Mouse (Mus musculus) olfactory bulb, adult 2 months (tissue): ENCODE results near the gene Vmn1r86. TPM values are rescaled to one million over a fixed set of nuclear protein-coding genes. Genes with fewer than 3 reads are reported as not detected.
A peak's percentile ranks its signal among the peaks of the same experiment; 100 is the strongest.

Experiments
- H3K27ac ChIP-seq: fragments of 200-500 bp; 2 replicates; pipeline ENCODE4 v1.5.1; 2012; ENCODE audit warnings: low read depth, low read length; ENCODE audit not compliant: insufficient read depth
- H3K4me1 ChIP-seq: fragments of 200-500 bp; 2 replicates; pipeline ENCODE4 v1.6.1; 2012; ENCODE audit warnings: low read length; ENCODE audit not compliant: control insufficient read depth, insufficient read depth
- H3K4me3 ChIP-seq: fragments of 200-500 bp; 2 replicates; pipeline ENCODE4 v1.5.1; 2012; ENCODE audit warnings: mild to moderate bottlenecking, low read depth, low read length, moderate library complexity; ENCODE audit not compliant: insufficient read depth
- CTCF ChIP-seq: fragments of 200-500 bp; IDR thresholded peaks from 2 replicates; pipeline ENCODE4 v1.5.1; 2012; ENCODE audit warnings: low read depth, mild to moderate bottlenecking, low read length, moderate library complexity; ENCODE audit not compliant: insufficient read depth
- POLR2A ChIP-seq: fragments of 200-500 bp; IDR thresholded peaks from 2 replicates; pipeline ENCODE4 v1.6.1; 2012; ENCODE audit warnings: mild to moderate bottlenecking, low read depth, low read length, moderate library complexity; ENCODE audit not compliant: insufficient read depth
- WGBS: fragments of 180-500 bp; shearing (Covaris S2); methylation state at CpG from one replicate; pipeline ENCODE4 v1.1.7; 2018; 5-methylcytosine and 5-hydroxymethylcytosine counted together
- polyA plus RNA-seq: library from polyadenylated mRNA; stranded (reverse); fragments of >200 nt; gene quantifications from 2 replicates; pipeline ENCODE4 v1.2.4, GENCODE M21; 2012; ENCODE audit warnings: low replicate concordance; ENCODE audit not compliant: missing spikeins, insufficient read depth, insufficient read length

Vmn1r86 gene
- polyA plus RNA-seq, 1 experiment, result not detected

DNA sequence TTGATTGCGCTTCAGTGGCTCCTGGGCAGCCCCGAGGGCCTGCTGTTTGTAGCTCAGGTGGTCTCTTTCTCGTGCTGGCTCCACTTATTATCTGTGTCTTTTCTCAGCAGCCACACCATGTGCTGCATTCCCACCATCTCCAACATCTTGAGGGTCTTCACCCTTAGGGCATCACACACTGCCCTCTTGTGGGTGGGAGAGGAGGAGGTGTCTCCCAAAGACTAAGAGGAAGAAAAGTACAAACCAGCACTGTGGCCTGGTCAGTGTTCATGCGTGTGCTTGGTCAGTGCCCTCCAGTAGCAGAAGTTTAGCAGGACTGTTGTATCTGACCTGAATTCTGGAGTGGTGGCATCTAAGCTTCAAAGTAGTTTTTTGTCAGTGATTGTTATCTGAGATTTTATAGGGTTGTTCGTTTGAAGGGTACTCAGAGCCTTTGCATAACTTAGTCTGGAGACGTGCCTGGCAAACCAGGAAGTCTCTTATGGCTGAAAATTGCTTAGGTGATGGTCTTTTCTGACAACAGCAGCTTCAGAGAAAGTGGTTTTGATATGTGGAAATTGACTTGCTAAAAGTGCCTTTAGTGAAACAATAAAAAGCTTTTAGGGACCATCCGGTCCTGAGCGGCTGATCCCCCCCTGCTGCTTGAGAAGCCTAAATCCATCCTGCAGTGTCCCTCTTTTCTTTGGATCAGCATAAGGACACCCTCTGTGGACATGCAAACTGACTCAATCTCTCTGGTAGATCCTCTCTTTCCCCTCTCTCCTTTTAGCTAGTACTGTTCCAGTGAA is 62.6 kb downstream of the Vmn1r86 start:
- TF ChIP-seq CTCF (no peak), POLR2A (no peak)
- Histone ChIP-seq H3K4me1 (no peaks in the 10 kb centered on the region), H3K4me3 (no peak overlapping the region), H3K27ac (no peak overlapping the region)
- 57% methylated on average over 8 of the region's 8 CpGs for WGBS

DNA sequence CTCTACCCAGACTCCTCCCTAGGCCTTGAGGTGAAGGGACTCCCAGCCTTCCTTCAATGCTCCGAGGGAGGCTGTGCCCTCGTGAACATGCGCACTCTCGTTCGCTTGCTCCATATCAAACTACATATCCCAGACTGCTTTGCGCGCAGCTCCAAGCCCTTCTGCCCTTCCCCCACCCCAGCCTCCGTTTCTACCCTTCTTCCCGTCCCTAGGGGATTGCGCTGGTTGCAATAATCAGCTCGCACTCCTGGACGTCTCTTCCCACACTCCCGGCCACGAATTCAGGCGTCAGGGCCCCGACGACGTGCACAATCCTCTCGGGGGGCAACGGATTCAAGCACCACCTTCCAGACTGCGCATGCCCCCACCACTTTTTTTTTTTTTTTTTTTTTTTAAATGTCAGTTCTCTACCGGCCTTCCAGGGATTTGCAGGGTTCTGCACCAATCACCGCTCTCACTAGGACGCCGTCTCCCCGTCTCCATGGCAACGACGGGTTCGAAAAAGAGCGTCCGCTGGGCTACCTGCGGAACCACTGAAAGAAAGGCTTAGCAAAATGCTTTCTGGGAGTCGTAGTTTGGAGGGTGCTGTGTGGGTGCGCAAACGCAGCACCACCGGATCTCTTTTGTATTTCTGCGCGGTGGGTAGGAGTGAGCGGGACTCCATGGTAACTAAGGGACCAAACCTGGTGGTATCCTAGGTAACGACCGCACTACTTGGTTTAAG is 65.3 kb downstream of the Vmn1r86 start, which contains the start of gene Mzf1:
Gene Mzf1 (minus strand): TSS at position 478 of the 724 bp plus-strand sequence.
- under 1% methylated on average over 41 of the region's 41 CpGs for WGBS
- Histone ChIP-seq H3K4me1 (no peaks in the 10 kb centered on the region), H3K27ac (peak within 1 kb of the TSS; percentile 98), H3K4me3 (peak within 1 kb of the TSS; percentile 83)
- TF ChIP-seq POLR2A (peak; percentile 40), CTCF (no peak)

DNA sequence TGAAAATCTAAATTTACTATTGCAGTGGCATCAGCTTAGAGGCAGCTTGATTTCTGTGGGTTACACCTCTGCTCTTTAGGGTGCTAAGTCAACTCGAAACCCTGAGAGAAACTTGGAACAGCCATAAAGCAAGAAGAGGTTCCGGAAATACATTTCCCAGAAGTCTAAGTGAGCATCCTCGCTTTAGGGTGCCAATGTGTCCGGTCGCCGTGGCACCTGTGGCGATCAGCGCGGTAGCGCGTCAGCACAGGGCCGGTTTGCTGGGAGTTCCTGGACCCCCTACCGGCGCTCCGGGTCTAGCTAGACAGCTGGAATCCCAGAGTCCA is 65.8 kb downstream of the Vmn1r86 start:
- Histone ChIP-seq H3K4me1 (no peaks in the 10 kb centered on the region), H3K27ac (peak overlapping the region; percentile 98), H3K4me3 (peak overlapping the region; percentile 83)
- under 1% methylated on average over 15 of the region's 15 CpGs for WGBS
- TF ChIP-seq POLR2A, result 0 out of 2 replicates have a peak, but pooled peaks have one; percentile 44
- no peak for TF ChIP-seq CTCF

DNA sequence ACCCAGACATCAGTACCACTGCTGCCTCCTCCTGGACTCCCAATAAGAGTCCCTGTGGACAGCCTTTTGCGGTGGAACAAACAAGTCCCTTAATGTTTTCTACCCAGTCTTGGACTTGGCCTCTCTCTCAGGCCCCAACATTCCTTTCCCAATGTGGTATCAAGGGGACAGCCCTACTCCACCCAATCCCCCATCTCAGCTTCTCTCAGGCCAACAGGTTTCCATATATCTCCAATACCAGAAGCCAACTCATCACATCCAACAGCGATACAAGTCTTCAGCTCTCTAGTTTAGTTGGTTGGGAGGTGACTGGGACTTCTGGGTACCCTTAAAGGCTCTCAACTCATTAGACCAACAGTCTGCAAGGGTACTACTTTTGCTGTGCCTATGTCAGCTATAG is 66.2 kb downstream of the Vmn1r86 start:
- WGBS, result 95% methylated on average over 2 of the region's 2 CpGs
- no peak overlapping the region for H3K27ac ChIP-seq
- TF ChIP-seq POLR2A (no peak), CTCF (no peak)

DNA sequence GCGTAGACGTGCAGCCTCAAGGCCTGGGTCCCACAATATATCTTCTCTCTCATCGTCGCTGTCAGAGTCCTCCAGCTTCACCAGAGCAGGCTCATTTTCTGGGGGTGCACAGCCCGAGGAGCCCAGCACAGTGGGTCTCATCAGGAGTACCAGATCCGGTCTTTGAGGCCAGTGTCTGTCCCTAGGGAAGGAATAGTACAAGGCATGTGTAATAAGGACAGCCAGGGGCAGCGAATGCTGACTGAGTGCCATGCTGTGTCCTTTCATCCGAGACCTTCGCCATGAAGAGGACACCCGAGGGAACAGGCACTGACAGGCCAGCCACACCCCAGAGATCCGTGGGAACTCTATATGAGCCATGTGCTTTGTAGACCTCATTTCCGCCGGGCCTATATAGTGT is 66.7 kb downstream of the Vmn1r86 start:
- no peak overlapping the region for H3K4me3 ChIP-seq
- H3K27ac ChIP-seq, result no peak overlapping the region
- no peaks in the 10 kb centered on the region for H3K4me1 ChIP-seq
- WGBS, result 88% methylated on average over 13 of the region's 13 CpGs
- no peak for TF ChIP-seq CTCF
- TF ChIP-seq POLR2A, result no peak

More for the DNA sequence above, 66.2 kb downstream of the Vmn1r86 start:
- H3K4me3 ChIP-seq, result no peak overlapping the region
- no peaks in the 10 kb centered on the region for H3K4me1 ChIP-seq

Other genes starting within 250 kb of the Vmn1r86 start
- gene Zfp128, start 238.7 kb downstream of the Vmn1r86 start, polyA plus RNA-seq, result not detected in 2 replicates
- not detected in 2 replicates for gene Zscan22, start 222.1 kb downstream of the Vmn1r86 start, polyA plus RNA-seq
- gene Rps5, start 197.6 kb downstream of the Vmn1r86 start, polyA plus RNA-seq, result 651 TPM in 1 of 2 replicates, not detected in the other
- not detected in 2 replicates for gene Rnf225, start 192.5 kb downstream of the Vmn1r86 start, polyA plus RNA-seq
- gene Zfp324, start 154.1 kb downstream of the Vmn1r86 start, polyA plus RNA-seq, result not detected in 2 replicates
- gene Zfp446, start 142.1 kb downstream of the Vmn1r86 start, polyA plus RNA-seq, result not detected in 2 replicates
- not detected in 2 replicates for gene Slc27a5, start 121.7 kb downstream of the Vmn1r86 start, polyA plus RNA-seq
- 700 TPM in 1 of 2 replicates, not detected in the other for gene Trim28, start 120.8 kb downstream of the Vmn1r86 start, polyA plus RNA-seq
- gene Zbtb45, start 109.9 kb downstream of the Vmn1r86 start, polyA plus RNA-seq, result not detected in 2 replicates
- gene Chmp2a, start 85.1 kb downstream of the Vmn1r86 start, polyA plus RNA-seq, result not detected in 2 replicates
- gene Ube2m, start 81.6 kb downstream of the Vmn1r86 start, polyA plus RNA-seq, result 648 TPM in 1 of 2 replicates, not detected in the other
- gene Mzf1, start 65.2 kb downstream of the Vmn1r86 start, polyA plus RNA-seq, result not detected in 2 replicates
- not detected in 2 replicates for gene Vmn1r85, start 24.7 kb downstream of the Vmn1r86 start, polyA plus RNA-seq
- gene Vmn1r87, start 20.2 kb upstream of the Vmn1r86 start, polyA plus RNA-seq, result not detected in 2 replicates
- gene Vmn1r88, start 39.7 kb upstream of the Vmn1r86 start, polyA plus RNA-seq, result not detected in 2 replicates
- gene Vmn1r89, start 93.1 kb upstream of the Vmn1r86 start, polyA plus RNA-seq, result not detected in 2 replicates
- gene Lig1, start 157.4 kb upstream of the Vmn1r86 start, polyA plus RNA-seq, result not detected in 2 replicates
- gene Zswim9, start 158.8 kb upstream of the Vmn1r86 start, polyA plus RNA-seq, result not detected in 2 replicates
- not detected in 2 replicates for gene Pla2g4c, start 204.7 kb upstream of the Vmn1r86 start, polyA plus RNA-seq